Mouse (Mus musculus) stomach, embryonic 15.5 days (tissue): ENCODE measurements at regions not wholly inside any gene's neighbourhood (a gene's known extent, or its start where the extent isn't known, plus 50 kb on each side); places are given as distances from the start of the nearest gene placed in this dataset.
A peak's percentile ranks its signal among the peaks of the same experiment; 100 is the strongest.

Experiments used
- ATAC-seq: fragments of 200-750 bp; cut with Nextera tagmentation; 2 replicates; pipeline ENCODE4 v1.8.0; 2017; ENCODE audit warnings: low read depth, moderate number of reproducible peaks, moderate TSS enrichment; ENCODE audit not compliant: insufficient read depth, low FRiP score
- H3K27ac ChIP-seq: fragments of 300-500 bp; sonication (generic); 2 replicates; pipeline ENCODE4 v1.5.1; 2015; ENCODE audit warnings: mild to moderate bottlenecking, inconsistent platforms
- H3K27me3 ChIP-seq: fragments of 300-500 bp; sonication (generic); replicated peaks from 2 replicates; pipeline ENCODE4 v1.6.1; 2015; ENCODE audit warnings: inconsistent platforms
- H3K36me3 ChIP-seq: fragments of 300-500 bp; sonication (generic); 2 replicates; pipeline ENCODE4 v1.6.1; 2015; ENCODE audit warnings: inconsistent platforms
- H3K4me1 ChIP-seq: fragments of 300-500 bp; sonication (generic); 2 replicates; pipeline ENCODE4 v1.6.1; 2015; ENCODE audit warnings: inconsistent platforms
- H3K4me2 ChIP-seq: fragments of 300-500 bp; sonication (generic); 2 replicates; pipeline ENCODE4 v1.6.1; 2015; ENCODE audit warnings: mild to moderate bottlenecking, inconsistent platforms
- H3K4me3 ChIP-seq: fragments of 300-500 bp; sonication (generic); replicated peaks from 2 replicates; pipeline ENCODE4 v1.5.1; 2015; ENCODE audit warnings: inconsistent platforms
- H3K9ac ChIP-seq: fragments of 300-500 bp; sonication (generic); 2 replicates; pipeline ENCODE4 v1.6.1; 2015; ENCODE audit warnings: inconsistent platforms
- H3K9me3 ChIP-seq: fragments of 300-500 bp; sonication (generic); 2 replicates; pipeline ENCODE4 v1.6.1; 2016; ENCODE audit warnings: inconsistent platforms
- WGBS: fragments of 180-500 bp; shearing (Covaris S2); methylation state at CpG from one replicate; pipeline ENCODE4 v1.1.7; 2015; 5-methylcytosine and 5-hydroxymethylcytosine counted together

- Histone ChIP-seq H3K4me2 (peak overlapping the region; percentile 37), H3K9ac (no peak overlapping the region), H3K4me1 (peaks cover 10% of the 10 kb centered on the region; the same call in 1 of the 2 replicates), H3K9me3 (no peaks in the 10 kb centered on the region), H3K4me3 (no peak overlapping the region), H3K27ac (no peak overlapping the region), H3K27me3 (peaks cover 14% of the 10 kb centered on the region), H3K36me3 (no peaks in the 10 kb centered on the region)
- ATAC-seq, result no peak
- WGBS, result 3% methylated on average over 21 of the region's 21 CpGs
These were observed 224.7 kb upstream of the Nfe2l3 start for GRCm38 (mm10) chr6:51207587-51208361.

GRCm38 (mm10) chr6:51208660-51209396, 223.6 kb upstream of the Nfe2l3 start:
- WGBS, result 3% methylated on average over 6 of the region's 6 CpGs
- peaks cover 14% of the 10 kb centered on the region for H3K27me3 ChIP-seq
- H3K4me1 ChIP-seq, result peaks cover 10% of the 10 kb centered on the region; the same call in 1 of the 2 replicates
- H3K4me3 ChIP-seq, result no peak overlapping the region
- H3K9me3 ChIP-seq, result no peaks in the 10 kb centered on the region
- no peaks in the 10 kb centered on the region for H3K36me3 ChIP-seq
- H3K4me2 ChIP-seq, result no peak overlapping the region
- H3K27ac ChIP-seq, result no peak overlapping the region
- no peak for ATAC-seq
- H3K9ac ChIP-seq, result no peak overlapping the region

DNA sequence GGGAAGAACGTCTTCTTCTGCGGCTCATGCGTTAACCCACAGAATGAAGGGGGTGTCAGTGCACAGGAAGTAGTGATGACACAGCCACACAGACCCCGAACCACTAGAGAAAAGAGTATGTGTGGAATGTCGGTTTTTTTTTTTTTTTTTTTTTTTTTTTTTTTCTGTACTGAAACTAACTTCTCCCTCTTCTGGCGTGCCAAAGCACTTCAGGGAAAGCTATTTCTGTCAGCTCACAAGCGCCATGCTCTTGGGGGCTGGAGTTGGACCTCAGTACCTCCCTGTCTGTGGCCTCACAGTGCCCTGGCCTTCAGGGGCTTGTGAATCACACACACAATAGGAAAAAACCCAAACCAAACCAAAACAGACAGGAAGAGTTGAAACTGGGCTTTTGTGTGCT, 221.1 kb upstream of the Nfe2l3 start:
- Histone ChIP-seq H3K9me3 (no peaks in the 10 kb centered on the region), H3K4me2 (peak overlapping the region; percentile 23; the same call in 1 of the 2 replicates), H3K27me3 (peaks cover 14% of the 10 kb centered on the region), H3K9ac (no peak overlapping the region), H3K4me3 (no peak overlapping the region), H3K36me3 (no peaks in the 10 kb centered on the region), H3K4me1 (peaks cover 15% of the 10 kb centered on the region), H3K27ac (no peak overlapping the region)
- no peak for ATAC-seq
- WGBS, result 7% methylated on average over 7 of the region's 7 CpGs

- H3K36me3 ChIP-seq, result no peaks in the 10 kb centered on the region
- no peak overlapping the region for H3K4me3 ChIP-seq
- no peaks in the 10 kb centered on the region for H3K9me3 ChIP-seq
- peaks cover 14% of the 10 kb centered on the region for H3K4me1 ChIP-seq
- H3K27me3 ChIP-seq, result peaks cover 9% of the 10 kb centered on the region
- H3K9ac ChIP-seq, result no peak overlapping the region
- no peak overlapping the region for H3K4me2 ChIP-seq
- 85% methylated on average over 8 of the region's 8 CpGs for WGBS
- no peak for ATAC-seq
- no peak overlapping the region for H3K27ac ChIP-seq
These were observed 220.3 kb upstream of the Nfe2l3 start for GRCm38 (mm10) chr6:51212216-51212615.

GRCm38 (mm10) chr6:51215371-51215770, 217.1 kb upstream of the Nfe2l3 start:
- ATAC-seq, result no peak
- Histone ChIP-seq H3K9ac (no peak overlapping the region), H3K27ac (no peak overlapping the region), H3K4me2 (no peak overlapping the region), H3K36me3 (no peaks in the 10 kb centered on the region), H3K9me3 (no peaks in the 10 kb centered on the region), H3K27me3 (no peaks in the 10 kb centered on the region), H3K4me3 (no peak overlapping the region), H3K4me1 (peaks cover 5% of the 10 kb centered on the region)
- 67% methylated on average over 10 of the region's 10 CpGs for WGBS

GRCm38 (mm10) chr6:51216472-51216871, 216.0 kb upstream of the Nfe2l3 start:
- ATAC-seq, result no peak
- Histone ChIP-seq H3K4me1 (peaks cover 5% of the 10 kb centered on the region), H3K4me3 (no peak overlapping the region), H3K9me3 (no peaks in the 10 kb centered on the region), H3K27ac (no peak overlapping the region), H3K9ac (no peak overlapping the region), H3K36me3 (no peaks in the 10 kb centered on the region), H3K4me2 (no peak overlapping the region), H3K27me3 (no peaks in the 10 kb centered on the region)
- 53% methylated on average over 8 of the region's 8 CpGs for WGBS

- Histone ChIP-seq H3K9me3 (no peaks in the 10 kb centered on the region), H3K27ac (no peak overlapping the region), H3K4me2 (no peak overlapping the region), H3K9ac (no peak overlapping the region), H3K4me1 (peaks cover 5% of the 10 kb centered on the region), H3K27me3 (no peaks in the 10 kb centered on the region), H3K36me3 (no peaks in the 10 kb centered on the region), H3K4me3 (no peak overlapping the region)
- 81% methylated on average over 12 of the region's 12 CpGs for WGBS
- ATAC-seq, result no peak
These were observed 212.8 kb upstream of the Nfe2l3 start for GRCm38 (mm10) chr6:51219691-51220090.

DNA sequence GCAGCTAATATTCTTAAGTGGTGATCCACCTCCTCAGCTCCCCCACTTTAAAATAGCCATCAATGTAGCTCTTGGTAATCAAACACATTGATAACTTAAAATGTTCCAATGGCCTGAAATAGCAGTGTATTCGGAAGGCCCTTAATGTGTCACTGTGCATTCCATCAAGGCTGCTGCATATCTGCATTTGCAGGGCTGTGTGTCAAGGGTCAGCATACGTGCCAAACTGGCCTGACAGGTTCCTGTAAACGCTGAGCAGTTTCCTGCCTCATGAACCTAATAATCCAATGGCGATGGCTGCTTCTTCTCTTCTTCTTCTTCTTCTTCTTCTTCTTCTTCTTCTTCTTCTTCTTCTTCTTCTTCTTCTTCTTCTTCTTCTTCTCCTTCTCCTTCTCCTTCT, 211.7 kb upstream of the Nfe2l3 start:
- 36% methylated on average over 4 of the region's 4 CpGs for WGBS
- Histone ChIP-seq H3K36me3 (no peaks in the 10 kb centered on the region), H3K9ac (no peak overlapping the region), H3K9me3 (no peaks in the 10 kb centered on the region), H3K4me1 (no peaks in the 10 kb centered on the region), H3K27ac (no peak overlapping the region), H3K4me3 (no peak overlapping the region), H3K4me2 (no peak overlapping the region), H3K27me3 (no peaks in the 10 kb centered on the region)
- peak; percentile 66; the same call in 1 of the 2 replicates for ATAC-seq

DNA sequence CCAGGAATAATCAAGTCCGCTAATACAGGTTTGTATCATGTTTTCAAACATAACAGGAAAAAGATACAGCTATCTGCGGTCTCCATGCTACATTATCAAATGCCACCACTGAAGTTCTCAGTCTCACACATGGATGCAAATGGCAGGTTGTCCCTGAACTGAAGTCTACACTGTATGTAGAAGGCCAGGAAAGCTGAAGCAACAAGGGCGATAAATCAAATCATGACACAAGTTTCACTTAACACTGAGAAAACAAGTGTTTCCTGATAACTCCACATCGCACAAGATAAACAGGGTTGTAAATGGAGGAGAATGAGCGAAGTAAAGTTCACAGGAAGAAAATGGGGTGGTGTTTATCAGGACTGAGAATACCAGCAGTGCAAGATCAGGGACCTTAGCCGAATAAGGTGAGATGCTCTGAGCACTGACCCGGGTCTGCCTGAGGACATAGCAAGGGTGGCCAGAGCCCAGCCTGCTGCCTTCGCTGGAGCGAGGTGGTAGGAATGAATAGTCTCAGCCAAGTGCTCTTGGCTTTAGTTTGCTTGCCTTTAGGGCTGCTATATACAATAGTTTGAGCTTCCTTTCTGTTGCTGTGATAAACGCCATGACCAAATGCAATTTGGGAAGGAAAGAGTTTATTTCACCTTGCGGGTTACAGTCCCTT, 196.3 kb upstream of the Nfe2l3 start:
- Histone ChIP-seq H3K4me3 (no peak overlapping the region), H3K27me3 (no peaks in the 10 kb centered on the region), H3K9ac (no peak overlapping the region), H3K4me1 (no peaks in the 10 kb centered on the region), H3K9me3 (no peaks in the 10 kb centered on the region), H3K4me2 (no peak overlapping the region), H3K36me3 (no peaks in the 10 kb centered on the region), H3K27ac (no peak overlapping the region)
- 63% methylated on average over 11 of the region's 11 CpGs for WGBS
- ATAC-seq, result no peak

DNA sequence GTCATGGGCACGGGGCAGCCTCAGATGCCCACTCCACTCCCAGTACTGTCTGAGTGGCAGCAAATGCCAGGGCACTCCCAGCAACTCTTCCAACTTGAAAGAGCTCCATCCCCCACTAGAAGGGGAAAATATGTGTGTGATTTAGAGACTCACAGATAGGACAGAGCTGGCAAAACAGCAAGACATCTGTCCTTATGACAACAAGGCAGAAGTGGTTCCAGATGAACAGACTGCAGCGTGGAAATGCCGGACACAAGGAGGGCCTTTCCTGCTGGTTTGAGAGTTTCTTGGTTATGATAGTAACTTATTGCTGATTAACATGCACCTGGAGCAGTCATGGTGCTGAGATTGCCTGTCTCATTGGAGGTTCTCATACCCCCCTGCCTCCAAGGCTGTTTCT, 192.4 kb upstream of the Nfe2l3 start:
- no peak overlapping the region for H3K9ac ChIP-seq
- no peaks in the 10 kb centered on the region for H3K27me3 ChIP-seq
- 96% methylated on average over 3 of the region's 3 CpGs for WGBS
- no peak overlapping the region for H3K27ac ChIP-seq
- no peaks in the 10 kb centered on the region for H3K9me3 ChIP-seq
- ATAC-seq, result no peak
- no peaks in the 10 kb centered on the region for H3K36me3 ChIP-seq
- no peaks in the 10 kb centered on the region for H3K4me1 ChIP-seq
- H3K4me2 ChIP-seq, result no peak overlapping the region
- H3K4me3 ChIP-seq, result no peak overlapping the region

DNA sequence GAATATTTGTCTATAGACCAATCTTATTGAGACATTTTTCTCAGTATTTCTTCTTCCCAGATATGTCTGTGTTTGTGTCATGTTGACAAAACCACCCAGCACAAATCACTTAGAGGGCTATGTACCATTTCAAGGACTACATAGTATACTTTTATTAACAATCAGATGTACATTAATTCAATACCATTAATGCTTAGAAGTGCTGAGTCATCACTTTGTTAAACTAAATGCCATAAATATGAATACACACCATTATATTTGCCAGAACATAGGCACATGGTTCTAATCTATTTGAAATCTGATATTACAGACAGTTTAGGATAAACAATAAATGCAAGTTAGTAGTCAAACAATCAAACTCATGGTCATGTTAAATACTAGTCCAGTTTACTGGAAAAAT, 182.2 kb upstream of the Nfe2l3 start:
- no peak overlapping the region for H3K9ac ChIP-seq
- H3K27me3 ChIP-seq, result no peaks in the 10 kb centered on the region
- no peak overlapping the region for H3K27ac ChIP-seq
- no peaks in the 10 kb centered on the region for H3K36me3 ChIP-seq
- H3K4me1 ChIP-seq, result no peaks in the 10 kb centered on the region
- no peak overlapping the region for H3K4me2 ChIP-seq
- H3K4me3 ChIP-seq, result no peak overlapping the region
- no peaks in the 10 kb centered on the region for H3K9me3 ChIP-seq
- ATAC-seq, result no peak

- Histone ChIP-seq H3K36me3 (no peaks in the 10 kb centered on the region), H3K9ac (no peak overlapping the region), H3K27ac (no peak overlapping the region), H3K4me1 (0 out of 2 replicates have a peak, but pooled peaks cover 2% of the 10 kb centered on the region), H3K4me2 (no peak overlapping the region), H3K9me3 (no peaks in the 10 kb centered on the region), H3K4me3 (no peak overlapping the region), H3K27me3 (no peaks in the 10 kb centered on the region)
- no peak for ATAC-seq
- 85% methylated on average over 2 of the region's 2 CpGs for WGBS
These were observed 181.0 kb upstream of the Nfe2l3 start for GRCm38 (mm10) chr6:51251432-51251831.
